Mouse (Mus musculus): ENCODE measurements around the gene H2al2a.
A peak's percentile ranks its signal among the peaks of the same experiment; 100 is the strongest.

Gene H2al2a

GRCm38 (mm10) chr2:17996858-17997257, at the start of gene H2al2a:
Gene H2al2a (minus strand): TSS chr2:17996958.
- no peak for DNase-seq

DNA sequence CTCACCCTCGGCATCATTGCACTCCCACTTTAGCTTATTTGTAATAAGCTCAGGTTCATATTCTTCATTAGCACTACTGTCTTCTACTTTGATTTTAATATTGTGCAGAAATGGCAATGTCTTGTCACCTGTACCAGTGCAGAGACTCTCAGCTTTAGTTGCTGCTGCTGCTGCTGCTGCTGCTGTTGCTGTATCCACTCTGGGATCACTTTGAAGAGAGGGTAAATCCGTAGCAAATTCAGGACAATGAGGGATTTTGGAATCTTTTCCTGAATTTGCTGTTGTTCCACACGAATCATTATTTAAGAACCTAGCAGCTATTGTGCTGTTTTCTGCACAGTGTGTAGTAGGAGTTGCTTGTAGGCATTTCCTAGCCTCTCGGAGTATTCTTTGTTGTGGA, 49.4 kb upstream of the H2al2a start:
- DNase-seq, result no peak

DNA sequence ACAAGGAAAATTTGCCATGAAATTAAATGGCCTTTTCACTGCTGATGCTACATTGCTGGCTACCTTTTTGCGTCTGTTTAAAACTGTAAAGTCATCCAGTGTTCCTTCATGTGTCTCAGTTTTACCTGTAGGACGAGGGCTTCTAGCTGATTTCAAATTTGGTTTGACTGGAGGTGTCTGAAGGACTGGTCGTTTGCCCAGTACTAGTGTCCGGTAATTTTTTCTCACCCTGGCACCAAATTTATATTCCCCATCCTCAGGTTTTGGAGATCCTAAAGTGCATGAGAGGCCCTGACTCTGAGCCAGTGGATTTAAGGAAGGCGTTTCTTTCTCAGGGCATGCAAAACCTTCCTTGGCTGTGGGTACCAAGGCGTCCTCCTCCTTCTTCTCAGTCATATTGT, 49.0 kb upstream of the H2al2a start:
- no peak for DNase-seq

DNA sequence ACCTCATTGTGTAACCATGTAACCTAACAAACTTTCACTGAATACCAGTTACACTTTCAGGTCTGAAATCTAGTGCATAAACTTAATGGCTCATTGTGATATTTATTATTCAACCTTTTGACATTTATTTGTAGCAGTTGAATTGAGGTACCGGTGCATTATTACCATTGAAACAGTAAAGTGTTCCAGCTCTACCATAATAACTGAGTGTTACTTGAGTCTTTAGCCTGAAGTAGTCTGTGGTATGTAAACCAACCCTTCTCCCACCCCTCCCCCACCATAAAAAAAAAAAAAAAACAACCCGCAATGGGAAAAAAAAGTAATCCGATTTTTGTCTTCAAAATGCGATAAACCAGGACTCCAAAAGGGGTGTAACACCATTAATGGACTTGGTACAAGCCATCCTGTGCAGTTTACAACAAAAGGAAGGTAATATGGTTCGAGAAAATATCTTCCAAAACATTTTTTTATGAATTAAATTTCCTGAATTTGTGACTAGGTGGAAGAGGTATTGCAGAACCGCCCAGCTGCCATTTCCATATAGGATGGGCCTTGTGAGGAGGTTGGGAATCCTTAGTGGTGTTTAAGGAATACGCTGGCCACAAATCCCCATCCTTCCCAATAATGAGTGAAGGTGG, 48.5 kb upstream of the H2al2a start:
- no peak for DNase-seq

DNA sequence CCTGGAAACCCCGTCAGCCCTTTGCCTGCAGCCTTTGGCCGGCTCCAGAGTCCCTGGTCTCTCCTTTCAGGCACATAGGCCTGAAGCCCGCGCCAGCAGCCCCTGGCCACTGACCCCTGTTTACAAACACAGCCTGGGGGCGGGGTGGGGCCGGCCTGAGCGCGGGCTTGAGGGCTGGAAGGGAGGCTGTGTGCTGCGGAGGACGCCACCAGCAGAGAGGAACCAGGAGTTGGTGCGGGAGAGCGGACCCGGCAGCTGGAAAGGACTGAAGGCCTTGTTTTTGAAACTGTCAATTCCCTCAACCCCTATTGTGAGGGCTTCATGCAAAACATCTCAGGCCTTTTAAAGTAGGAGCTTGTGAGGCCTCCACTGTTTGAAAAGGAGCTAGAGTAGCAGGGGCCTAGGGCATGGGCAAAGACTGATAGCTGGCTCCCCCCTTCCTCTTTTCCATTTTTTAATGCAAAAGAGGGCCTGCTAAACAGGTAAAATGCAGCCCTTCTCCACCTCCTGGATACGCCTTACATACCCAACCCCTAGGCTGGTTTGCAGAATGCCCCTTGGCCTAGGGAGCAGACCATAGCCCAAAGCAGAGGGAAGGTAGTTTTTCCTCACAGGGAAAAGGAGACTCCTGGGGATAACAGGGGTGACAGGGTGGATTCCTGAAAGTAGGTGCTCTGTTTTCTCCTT, 44.6 kb upstream of the H2al2a start:
- DNase-seq, result no peak

GRCm38 (mm10) chr2:18040347-18041160, 43.8 kb upstream of the H2al2a start:
- DNase-seq, result no peak

DNA sequence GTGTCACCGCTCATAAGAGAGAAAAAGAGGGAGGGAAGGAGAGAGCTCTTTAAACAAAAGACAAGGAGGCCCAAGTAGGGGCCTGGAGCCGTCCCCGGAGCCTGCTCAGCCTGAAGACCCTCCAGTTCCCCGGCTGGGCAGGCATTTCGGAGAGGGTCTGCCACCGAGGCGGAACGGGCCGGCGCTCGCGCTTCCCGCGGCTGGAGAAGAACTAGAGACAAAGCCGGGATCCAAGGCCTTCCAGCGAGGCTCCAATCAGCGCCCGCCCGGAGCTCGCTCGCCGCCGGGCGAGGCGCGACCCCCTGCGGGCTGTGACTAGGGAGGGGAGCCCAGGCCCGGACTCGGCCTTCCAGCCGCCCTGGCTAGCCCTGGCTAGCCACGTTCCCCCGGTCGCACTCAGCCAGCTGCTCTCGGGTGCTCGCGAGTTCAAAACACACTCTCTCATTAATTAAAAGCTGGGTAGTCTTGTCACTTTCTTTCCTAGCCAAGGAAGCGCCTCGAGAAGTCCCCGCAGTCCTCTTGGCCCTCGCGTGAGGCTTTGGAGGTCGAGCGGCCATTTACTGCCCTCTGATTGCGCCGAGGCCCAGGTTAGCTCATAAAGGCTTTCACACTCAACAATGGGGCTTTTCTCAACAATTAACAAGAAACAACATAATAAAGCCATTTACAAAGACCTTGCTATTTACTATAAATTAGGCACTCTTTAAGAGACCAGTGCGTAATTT, 43.0 kb upstream of the H2al2a start:
- no peak for DNase-seq

- DNase-seq, result no peak
Observed at GRCm38 (mm10) chr2:18038895-18039371, 42.2 kb upstream of the H2al2a start.

DNA sequence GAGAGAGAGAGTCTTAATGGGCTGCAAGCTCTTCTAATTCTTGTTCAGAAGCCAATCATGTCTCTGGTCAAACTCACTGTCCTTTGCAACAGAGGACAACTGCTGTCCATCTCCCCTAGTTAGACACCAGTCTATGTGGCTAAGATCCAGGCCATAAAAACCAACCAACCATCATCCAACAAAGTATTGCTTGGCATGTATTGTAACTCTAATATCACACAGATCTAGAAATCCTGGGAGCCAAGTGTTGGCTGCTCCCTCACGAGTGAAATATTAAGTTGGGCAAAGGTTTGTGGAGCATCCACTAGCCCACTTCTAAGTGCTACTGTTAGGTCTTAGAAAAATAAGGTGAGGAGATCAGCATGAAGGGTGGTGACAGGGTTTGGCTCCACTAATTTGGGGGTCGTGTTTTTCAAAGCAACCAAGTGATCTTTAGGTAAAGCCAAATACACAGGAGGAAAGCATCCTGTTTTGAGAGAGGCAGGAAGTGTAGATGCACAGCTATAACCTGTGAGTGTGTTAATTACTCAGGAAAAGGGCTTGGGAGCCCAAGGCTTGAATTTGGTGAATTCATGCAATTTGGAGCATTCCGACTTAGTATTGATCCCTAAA, 41.5 kb upstream of the H2al2a start:
- DNase-seq, result no peak

DNA sequence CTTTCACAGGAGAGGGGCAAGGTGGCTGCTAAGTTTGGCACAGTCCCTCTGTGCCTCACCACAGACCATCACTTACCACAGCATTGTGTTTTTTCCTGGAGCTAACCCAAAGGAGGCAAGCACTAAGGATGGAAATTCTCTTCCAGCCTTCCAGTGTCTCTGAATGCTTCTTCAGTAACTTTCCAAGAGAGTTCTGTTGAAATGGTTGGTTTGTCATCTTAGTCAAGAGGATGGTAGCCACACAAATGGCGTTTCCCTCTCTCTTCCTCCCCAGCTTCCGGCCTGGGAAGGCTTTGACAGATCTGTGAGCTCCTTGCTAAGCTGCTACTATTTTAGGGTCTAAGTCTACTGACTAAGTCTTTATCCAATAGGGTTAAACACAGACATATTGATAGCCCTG, 40.7 kb upstream of the H2al2a start, which contains the start of gene A930004D18Rik:
A930004D18Rik (minus strand) TSS at position 247 of the 400 bp plus-strand sequence.
- no peak for DNase-seq

- DNase-seq, result no peak
Observed at GRCm38 (mm10) chr2:18034371-18035250, 37.9 kb upstream of the H2al2a start.

GRCm38 (mm10) chr2:18033166-18034108, 36.7 kb upstream of the H2al2a start:
- no peak for DNase-seq

DNA sequence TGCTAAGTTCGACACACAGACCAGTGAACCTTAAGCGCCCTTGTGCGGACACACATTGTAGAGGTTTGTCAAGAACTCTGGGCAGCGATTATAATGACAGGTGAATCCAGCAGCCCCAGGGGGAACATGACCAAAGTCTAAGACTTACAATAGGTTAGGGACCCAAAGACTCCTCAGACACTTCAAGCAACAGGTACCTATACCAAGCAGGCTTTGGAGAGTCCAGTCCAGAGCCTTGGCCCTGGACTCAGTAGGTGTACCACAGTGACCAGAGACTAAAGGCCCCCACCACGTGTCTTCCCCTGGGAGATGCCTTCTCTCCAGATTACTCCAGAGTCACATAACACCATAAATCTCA, 35.8 kb upstream of the H2al2a start:
- DNase-seq, result no peak

GRCm38 (mm10) chr2:18031831-18032537, 35.2 kb upstream of the H2al2a start:
- DNase-seq, result peak; percentile 52

GRCm38 (mm10) chr2:18031271-18031821, 34.6 kb upstream of the H2al2a start:
- DNase-seq, result no peak

DNA sequence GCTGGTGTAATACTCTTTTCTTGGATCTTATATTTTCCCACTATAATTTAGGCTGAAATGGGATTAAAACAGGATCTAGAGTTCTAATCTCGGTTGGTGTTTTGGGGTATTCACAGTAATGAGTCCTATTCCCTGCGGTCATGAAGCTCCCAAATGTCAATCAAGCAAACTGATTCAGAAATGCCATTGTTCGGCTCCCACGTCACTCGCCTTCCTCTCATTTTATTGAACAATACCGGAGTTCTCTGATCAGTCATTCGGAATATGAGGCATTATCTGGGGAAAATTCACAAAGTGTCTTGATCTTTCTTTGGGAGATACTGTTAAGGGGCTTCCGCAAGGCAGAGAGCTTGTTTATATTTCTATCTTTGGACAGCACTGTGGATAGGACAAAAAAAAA, 33.8 kb upstream of the H2al2a start:
- no peak for DNase-seq

GRCm38 (mm10) chr2:18029656-18030055, 32.9 kb upstream of the H2al2a start:
- DNase-seq, result no peak

DNA sequence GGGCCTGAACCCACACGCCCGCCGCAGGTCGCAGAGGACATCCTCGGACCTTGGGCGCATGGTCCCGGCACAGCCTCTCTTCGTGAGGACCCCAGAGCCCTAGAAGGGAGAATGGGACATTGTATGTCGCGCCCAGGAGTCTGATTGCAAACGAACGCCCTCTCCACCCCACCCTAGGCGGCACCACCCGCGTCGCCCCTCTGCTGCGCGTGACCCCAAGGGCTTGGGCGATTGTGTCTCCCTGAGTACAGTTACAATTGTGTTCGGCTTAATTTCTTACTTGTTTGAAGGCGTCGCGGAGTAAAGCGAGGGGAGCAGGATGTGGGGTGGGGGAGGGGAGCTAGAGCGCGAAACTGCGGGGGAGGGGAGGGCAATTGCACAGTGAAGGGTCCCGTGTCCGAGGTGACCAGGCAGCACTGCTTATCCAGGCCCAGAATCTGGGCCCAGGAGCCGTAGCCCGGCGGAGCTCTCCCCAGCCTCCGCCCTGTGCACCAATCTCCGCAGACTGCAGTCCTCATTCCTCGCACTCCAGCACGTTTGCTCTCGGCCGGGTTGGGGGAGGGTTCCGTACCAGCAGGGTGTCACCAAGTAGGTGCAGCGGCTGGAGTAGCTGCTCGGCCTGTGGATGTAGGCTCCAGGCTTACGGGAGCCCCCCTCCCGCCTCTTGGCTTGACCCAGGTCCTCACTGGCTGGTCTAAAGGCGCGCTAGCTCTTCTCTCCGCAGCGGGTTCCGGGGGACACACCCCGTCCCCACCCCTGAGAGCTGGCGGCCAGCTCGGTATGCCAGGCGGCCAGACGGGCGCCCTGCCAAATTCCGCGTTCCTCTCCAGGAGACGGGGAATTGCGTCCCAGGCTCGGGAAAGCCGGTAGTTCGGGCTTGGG, 31.6 kb upstream of the H2al2a start:
- peak; percentile 98 for DNase-seq

Data from lung, postnatal 14 days (tissue).